Mouse (Mus musculus): ENCODE results near the gene Itpripl1. TPM values are rescaled to one million over a fixed set of nuclear protein-coding genes. Genes with fewer than 3 reads are reported as not detected.
"Not testable (repeated sequence)": the region's sequence is repeated elsewhere in the genome, so short reads cannot be mapped to it uniquely, and the experiment has no call there.

Gene Itpripl1
- total RNA-seq, 2 experiments from 2014 or later: 4.7 to 5.8 TPM

GRCm38 (mm10) chr2:127108986-127109385 lies 34.3 kb downstream of the Itpripl1 start:
- DNase-seq (ENCODE audit: low spot score in 2 of 2): no peak

- no peak for DNase-seq (ENCODE audit: low spot score in 2 of 2)
These were observed 51.2 kb downstream of the Itpripl1 start for GRCm38 (mm10) chr2:127092000-127092399.

- DNase-seq (ENCODE audit: low spot score in 2 of 2): not testable (repeated sequence)
These were observed 53.1 kb downstream of the Itpripl1 start for GRCm38 (mm10) chr2:127090151-127090550.

Other genes starting within 250 kb of the Itpripl1 start
- 10 to 100 TPM; 80.9 to 81.2 TPM for gene Sppl2a, start 210.2 kb downstream of the Itpripl1 start, total RNA-seq (2021)
- 1 to 10 TPM; 8.1 to 8.2 TPM for gene Ap4e1, start 134.7 kb downstream of the Itpripl1 start, total RNA-seq (2021)
- gene Blvra, start 72.8 kb downstream of the Itpripl1 start, total RNA-seq (2021): 10 to 100 TPM; 21.6 to 33.8 TPM
- 1 to 10 TPM; 1.3 to 1.9 TPM for gene Ncaph, start 9.5 kb downstream of the Itpripl1 start, total RNA-seq (2021)
- gene 1810024B03Rik, start 64.8 kb upstream of the Itpripl1 start, total RNA-seq (2021): 1 to 10 TPM in 1 of 2 experiments, under 1 TPM in 1; 0.96 to 1.5 TPM
- 10 to 100 TPM; 63.0 to 68.6 TPM for gene Snrnp200, start 64.9 kb upstream of the Itpripl1 start, total RNA-seq (2021)
- gene Ciao1, start 104.4 kb upstream of the Itpripl1 start, total RNA-seq (2021): 100 to 1,000 TPM in 1 of 2 experiments, 10 to 100 TPM in 1; 92.7 to 103 TPM
- gene Tmem127, start 104.5 kb upstream of the Itpripl1 start, total RNA-seq (2021): 10 to 100 TPM; 71.4 to 80.8 TPM
- gene Stard7, start 126.8 kb upstream of the Itpripl1 start, total RNA-seq (2021): 100 to 1,000 TPM in 1 of 2 experiments, 10 to 100 TPM in 1; 81.9 to 100 TPM
- gene Dusp2, start 192.7 kb upstream of the Itpripl1 start, total RNA-seq (2021): 1 to 10 TPM in 1 of 2 experiments, under 1 TPM in 1; 0.66 to 2.0 TPM
- not detected for gene Astl, start 195.2 kb upstream of the Itpripl1 start, total RNA-seq (2021)
- 1 to 10 TPM; 1.1 to 1.9 TPM for gene Adra2b, start 219.8 kb upstream of the Itpripl1 start, total RNA-seq (2021)